Mouse (Mus musculus): ENCODE data around the gene Vmn1r84. TPM values are rescaled to one million over a fixed set of nuclear protein-coding genes. Genes with fewer than 3 reads are reported as not detected.

The Vmn1r84 gene
- polyA plus RNA-seq (2012; rRNA removed) (0.03 and 0.04 TPM in 2 replicates), polyA plus RNA-seq (2014; fragmentation: Nextera tagmentation; extraction: Ambion mirVana) (not detected in 2 replicates)

GRCm38 (mm10) chr7:12369173-12369572, at the start of gene Vmn1r84:
Gene Vmn1r84 (minus strand): TSS chr7:12369273.
- no peak within 1 kb of the TSS for H3K9ac ChIP-seq (ENCODE audit: low read depth, low read length, severe bottlenecking)
- ATAC-seq (ENCODE audit: low FRiP score, low read depth) (no peak), DNase-seq (ENCODE audit: low spot score) (no peak)
- no peaks in the 10 kb centered on the region for H3K9me3 ChIP-seq (ENCODE audit: control insufficient read depth, low read length)
- no peak within 1 kb of the TSS for H3K27ac ChIP-seq (replicated peaks; ENCODE audit: low read depth, low read length)
- TF ChIP-seq POLR2A (IDR thresholded peaks at IDR 0.05; ENCODE audit: borderline replicate concordance, extremely low read depth, insufficient read depth, insufficient read length): no peak
- 68% methylated on average over 1 of the region's 1 CpGs for WGBS
- H3K4me3 ChIP-seq (replicated peaks; ENCODE audit: low read length): no peak within 1 kb of the TSS
- no peaks in the 10 kb centered on the region for H3K27me3 ChIP-seq (ENCODE audit: control insufficient read depth, insufficient read depth, low read length)
- no peak within 1 kb of the TSS for H3K4me2 ChIP-seq (replicated peaks; ENCODE audit: low read depth, low read length, severe bottlenecking)
- no peaks in the 10 kb centered on the region for H3K4me1 ChIP-seq (ENCODE audit: control insufficient read depth, insufficient read depth, low read length)
- no peaks in the 10 kb centered on the region for H3K36me3 ChIP-seq (ENCODE audit: control insufficient read depth, insufficient read depth, low read length)

DNA sequence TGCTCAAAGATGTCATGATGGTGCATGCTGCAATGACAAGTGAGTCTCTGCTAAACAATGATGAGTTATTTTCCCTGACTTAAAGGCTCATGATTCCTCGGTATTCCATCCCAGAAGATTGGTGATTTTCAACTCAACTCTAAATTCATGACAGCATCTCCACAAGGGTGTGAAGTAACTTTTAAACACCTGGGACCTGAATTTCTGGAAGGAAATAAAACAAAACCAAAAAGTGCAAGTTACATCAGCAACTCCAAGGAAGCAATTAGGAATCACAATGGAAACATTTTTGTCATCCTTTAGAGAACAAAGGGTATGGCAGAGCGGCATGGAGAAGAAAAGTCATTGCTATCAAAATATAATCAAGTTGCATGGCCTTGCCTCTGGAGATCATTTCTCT, 39.7 kb downstream of the Vmn1r84 start, which contains the start of gene Vmn1r83:
TSS of gene Vmn1r83 (minus strand) at position 101 of the 400 bp plus-strand sequence.
- DNase-seq (ENCODE audit: low spot score) (no peak), ATAC-seq (ENCODE audit: low FRiP score, low read depth) (no peak)
- H3K27ac ChIP-seq (replicated peaks; ENCODE audit: low read depth, low read length): no peak within 1 kb of the TSS
- H3K9me3 ChIP-seq (ENCODE audit: control insufficient read depth, low read length): no peaks in the 10 kb centered on the region; the same call in 1 of the 2 replicates
- H3K4me1 ChIP-seq (ENCODE audit: control insufficient read depth, insufficient read depth, low read length): no peaks in the 10 kb centered on the region
- no peak within 1 kb of the TSS for H3K4me3 ChIP-seq (replicated peaks; ENCODE audit: low read length)
- 83% methylated on average over 2 of the region's 2 CpGs for WGBS
- H3K27me3 ChIP-seq (ENCODE audit: control insufficient read depth, insufficient read depth, low read length): no peaks in the 10 kb centered on the region
- no peak within 1 kb of the TSS for H3K4me2 ChIP-seq (replicated peaks; ENCODE audit: low read depth, low read length, severe bottlenecking)
- no peak within 1 kb of the TSS for H3K9ac ChIP-seq (ENCODE audit: low read depth, low read length, severe bottlenecking)
- TF ChIP-seq POLR2A (IDR thresholded peaks at IDR 0.05; ENCODE audit: borderline replicate concordance, extremely low read depth, insufficient read depth, insufficient read length): no peak
- no peaks in the 10 kb centered on the region for H3K36me3 ChIP-seq (ENCODE audit: control insufficient read depth, insufficient read depth, low read length)

Small RNA genes within 50 kb of the gene (microRNA-seq; reads per million reads assigned to microRNA genes)
- not detected for gene Gm23521

Other genes with a start within 250 kb of the Vmn1r84 start
- not detected in 2 replicates for gene Vmn1r78, start 219.0 kb downstream of the Vmn1r84 start, polyA plus RNA-seq (2012; rRNA removed)
- not detected in 2 replicates for gene Vmn1r78, start 219.0 kb downstream of the Vmn1r84 start, polyA plus RNA-seq (2014; fragmentation: Nextera tagmentation; extraction: Ambion mirVana)
- not detected in 2 replicates for gene Vmn1r79, start 198.0 kb downstream of the Vmn1r84 start, polyA plus RNA-seq (2012; rRNA removed)
- not detected in 2 replicates for gene Vmn1r79, start 198.0 kb downstream of the Vmn1r84 start, polyA plus RNA-seq (2014; fragmentation: Nextera tagmentation; extraction: Ambion mirVana)
- not detected in 2 replicates for gene Vmn1r80, start 180.0 kb downstream of the Vmn1r84 start, polyA plus RNA-seq (2012; rRNA removed)
- not detected in 2 replicates for gene Vmn1r80, start 180.0 kb downstream of the Vmn1r84 start, polyA plus RNA-seq (2014; fragmentation: Nextera tagmentation; extraction: Ambion mirVana)
- not detected in 2 replicates for gene Vmn1r81, start 101.0 kb downstream of the Vmn1r84 start, polyA plus RNA-seq (2012; rRNA removed)
- gene Vmn1r81, start 101.0 kb downstream of the Vmn1r84 start, polyA plus RNA-seq (2014; fragmentation: Nextera tagmentation; extraction: Ambion mirVana): not detected in 2 replicates
- gene Vmn1r82, start 68.8 kb downstream of the Vmn1r84 start, polyA plus RNA-seq (2012; rRNA removed): not detected in 2 replicates
- gene Vmn1r82, start 68.8 kb downstream of the Vmn1r84 start, polyA plus RNA-seq (2014; fragmentation: Nextera tagmentation; extraction: Ambion mirVana): not detected in 2 replicates
- gene Vmn1r83, start 39.8 kb downstream of the Vmn1r84 start, polyA plus RNA-seq (2012; rRNA removed): not detected in 2 replicates
- gene Vmn1r83, start 39.8 kb downstream of the Vmn1r84 start, polyA plus RNA-seq (2014; fragmentation: Nextera tagmentation; extraction: Ambion mirVana): 0.10 TPM in 1 of 2 replicates, not detected in the other
- 3.3 TPM in 2 replicates for gene Zfp551, start 53.5 kb upstream of the Vmn1r84 start, polyA plus RNA-seq (2012; rRNA removed)
- gene Zfp551, start 53.5 kb upstream of the Vmn1r84 start, polyA plus RNA-seq (2014; fragmentation: Nextera tagmentation; extraction: Ambion mirVana): 5.3 and 6.6 TPM in 2 replicates
- 9.6 and 12.3 TPM in 2 replicates for gene Zfp606, start 109.0 kb upstream of the Vmn1r84 start, polyA plus RNA-seq (2012; rRNA removed)
- gene Zfp606, start 109.0 kb upstream of the Vmn1r84 start, polyA plus RNA-seq (2014; fragmentation: Nextera tagmentation; extraction: Ambion mirVana): 23.5 and 27.9 TPM in 2 replicates
- not detected in 2 replicates for gene 2900092C05Rik, start 143.2 kb upstream of the Vmn1r84 start, polyA plus RNA-seq (2012; rRNA removed)
- not detected in 2 replicates for gene 2900092C05Rik, start 143.2 kb upstream of the Vmn1r84 start, polyA plus RNA-seq (2014; fragmentation: Nextera tagmentation; extraction: Ambion mirVana)
- not detected in 2 replicates for gene Vmn2r53, start 239.5 kb upstream of the Vmn1r84 start, polyA plus RNA-seq (2012; rRNA removed)
- 0.01 TPM in 1 of 2 replicates, not detected in the other for gene Vmn2r53, start 239.5 kb upstream of the Vmn1r84 start, polyA plus RNA-seq (2014; fragmentation: Nextera tagmentation; extraction: Ambion mirVana)

All from limb, embryonic 14.5 days (tissue).